In genomic region chr17:93337576-93337975, GRCm38 (mm10) we compare ENCODE assay signal across 28 mouse cellular contexts.
"Had no signal": no experiment of that assay in that cellular context is flagged by ENCODE, and none has a peak within 500 bp of the region (broad histone marks: within the 10 kb centered on the region; RNA-seq: fewer than 3 reads in every experiment).

No protein-coding gene starts in this region.

- H3K9ac ChIP-seq: embryonic facial prominence, embryonic 12.5 days; embryonic facial prominence, embryonic 13.5 days; embryonic facial prominence, embryonic 15.5 days; forebrain, embryonic 12.5 days; forebrain, embryonic 13.5 days; forebrain, embryonic 15.5 days; forebrain, postnatal 0 days had no signal

- DNase-seq: cerebellum, adult 8-10 months; cerebellum, adult 9-10 months; cerebellum, adult 9-11 months; cerebellum, postnatal 10 days; cerebellum, postnatal 14 days; cerebellum, postnatal 25 days; cerebellum, postnatal 36 days; embryo, embryonic 11 days; forebrain, postnatal 0 days; gastrocnemius, adult 2 months; gastrocnemius, postnatal 10 days; gastrocnemius, postnatal 14 days; gastrocnemius, postnatal 25 days; gastrocnemius, postnatal 36 days; heart, adult 11 months; heart, adult 18-20 months; heart, adult 2 months had no signal

- H3K9me3 ChIP-seq: embryonic facial prominence, embryonic 10.5 days; embryonic facial prominence, embryonic 12.5 days; embryonic facial prominence, embryonic 13.5 days; embryonic facial prominence, embryonic 15.5 days; forebrain, embryonic 10.5 days; forebrain, embryonic 12.5 days; forebrain, embryonic 13.5 days; forebrain, embryonic 15.5 days had no signal

- H3K27me3 ChIP-seq: embryonic facial prominence, embryonic 12.5 days; embryonic facial prominence, embryonic 13.5 days; embryonic facial prominence, embryonic 15.5 days; forebrain, embryonic 12.5 days; forebrain, embryonic 13.5 days; forebrain, embryonic 15.5 days had no signal

- H3K4me3 ChIP-seq: embryonic facial prominence, embryonic 10.5 days; embryonic facial prominence, embryonic 12.5 days; embryonic facial prominence, embryonic 13.5 days; embryonic facial prominence, embryonic 15.5 days; erythroblast, embryonic 14.5 days; forebrain, embryonic 10.5 days; forebrain, embryonic 12.5 days; forebrain, embryonic 13.5 days; forebrain, embryonic 15.5 days; gastrocnemius, adult 2 months; heart, adult 2 months had no signal

- ATAC-seq: forebrain, embryonic 13.5 days; forebrain, embryonic 14.5 days; forebrain, embryonic 15.5 days; forebrain, embryonic 16.5 days; forebrain, postnatal 0 days had no signal

- H3K36me3 ChIP-seq: embryonic facial prominence, embryonic 10.5 days; embryonic facial prominence, embryonic 12.5 days; embryonic facial prominence, embryonic 13.5 days; embryonic facial prominence, embryonic 15.5 days; forebrain, embryonic 10.5 days; forebrain, embryonic 12.5 days; forebrain, embryonic 15.5 days had no signal

- H3K4me2 ChIP-seq: embryonic facial prominence, embryonic 12.5 days; embryonic facial prominence, embryonic 13.5 days; embryonic facial prominence, embryonic 15.5 days; forebrain, embryonic 12.5 days; forebrain, embryonic 13.5 days; forebrain, embryonic 15.5 days had no signal

- H3K27ac ChIP-seq: embryonic facial prominence, embryonic 10.5 days; embryonic facial prominence, embryonic 12.5 days; embryonic facial prominence, embryonic 13.5 days; embryonic facial prominence, embryonic 15.5 days; forebrain, embryonic 10.5 days; forebrain, embryonic 12.5 days; forebrain, embryonic 13.5 days; forebrain, embryonic 15.5 days; gastrocnemius, adult 2 months; heart, adult 2 months had no signal

- H3K4me1 ChIP-seq: embryonic facial prominence, embryonic 10.5 days; embryonic facial prominence, embryonic 12.5 days; embryonic facial prominence, embryonic 13.5 days; embryonic facial prominence, embryonic 15.5 days; forebrain, embryonic 10.5 days; forebrain, embryonic 12.5 days; forebrain, embryonic 13.5 days; forebrain, embryonic 15.5 days had no signal
